Mouse (Mus musculus) liver, postnatal 0 days (tissue): ENCODE measurements at regions not wholly inside any gene's neighbourhood (a gene's known extent, or its start where the extent isn't known, plus 50 kb on each side); places are given as distances from the start of the nearest gene placed in this dataset.

ENCODE experiments used
- CTCF ChIP-seq: sonication (generic); IDR thresholded peaks from 2 replicates; pipeline ENCODE4 v1.5.1; 2016; ENCODE audit warnings: antibody characterized with exemption, low read depth
- EP300 ChIP-seq: IDR thresholded peaks from 2 replicates; pipeline ENCODE4 v1.6.1; 2016; ENCODE audit warnings: antibody characterized with exemption, low read depth, mild to moderate bottlenecking

- no peak for TF ChIP-seq CTCF
- peak; percentile 31; the same call in 1 of the 2 replicates for TF ChIP-seq EP300
Measured at GRCm38 (mm10) chr4:75779492-75779891, 501.4 kb upstream of the Dmac1 start.
